30 mouse cellular contexts compared by ENCODE assay signal in genomic region chr5:98245303-98245702, GRCm38 (mm10). TPM values are rescaled to one million over a fixed set of nuclear protein-coding genes. Genes with fewer than 3 reads are reported as not detected.
"Had no signal": no experiment of that assay in that cellular context is flagged by ENCODE, and none has a peak within 500 bp of the region (broad histone marks: within the 10 kb centered on the region; RNA-seq: fewer than 3 reads in every experiment).

No protein-coding gene starts in this region.

- H3K27ac ChIP-seq: gastrocnemius, adult 2 months; heart, embryonic 10.5 days; hindbrain, embryonic 10.5 days; hindbrain, embryonic 12.5 days; hindbrain, embryonic 14.5 days; hindbrain, postnatal 0 days; kidney, embryonic 15.5 days; kidney, postnatal 0 days; limb, embryonic 13.5 days; limb, embryonic 15.5 days; liver, embryonic 12.5 days; liver, embryonic 14.5 days had no signal

- DNase-seq: gastrocnemius, adult 2 months; gastrocnemius, postnatal 10 days; gastrocnemius, postnatal 25 days; heart, adult 18-20 months; heart, postnatal 10 days; heart, postnatal 4 days; kidney, adult 11 months; kidney, adult 2 months; kidney, adult 9 months; kidney, postnatal 14 days; kidney, postnatal 36 days; layer of hippocampus, adult 9-11 months; layer of hippocampus, postnatal 36 days had no signal

- ATAC-seq: forebrain, embryonic 16.5 days; hindbrain, postnatal 0 days; intestine, embryonic 16.5 days; liver, embryonic 12.5 days had no signal

- H3K4me3 ChIP-seq: gastrocnemius, adult 2 months; heart, embryonic 10.5 days; heart, embryonic 12.5 days; hindbrain, embryonic 10.5 days; hindbrain, embryonic 12.5 days; kidney, embryonic 15.5 days; limb, embryonic 13.5 days; limb, embryonic 15.5 days; liver, embryonic 12.5 days had no signal

RNA-seq across cellular contexts. Expression of gene Fgf5, which starts 8.7 kb away (rescaled TPM):
- total RNA-seq: granulocyte monocyte progenitor cell, adult 5-6 weeks; heart, postnatal 10 days; heart, postnatal 25 days; liver, adult 2 months had no signal
